17 mouse cellular contexts compared by ENCODE assay signal in the genomic region with DNA sequence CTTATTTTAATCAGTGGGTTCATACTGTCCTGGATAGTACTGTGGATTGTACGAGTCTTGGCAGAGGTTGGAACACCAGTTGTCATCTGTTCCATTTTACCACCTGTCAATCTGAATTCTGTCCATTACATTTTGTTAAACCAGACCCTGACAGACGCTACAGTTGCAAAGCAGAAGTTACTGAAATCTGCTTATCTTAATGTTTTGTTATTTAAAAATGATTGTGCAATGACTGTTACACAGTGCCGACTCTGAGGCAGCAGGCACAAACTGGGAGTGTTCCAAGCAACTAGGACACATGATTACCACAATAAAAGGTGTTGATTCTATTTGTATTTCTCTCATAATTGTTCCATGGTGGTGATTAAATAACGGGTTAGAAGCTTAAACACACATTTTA.
DNase-seq lines count a peak whose midpoint lies in the region; ATAC-seq lines count a peak whose summit lies in the region.
"Had no signal": no experiment of that assay in that cellular context is flagged by ENCODE, and none has a peak within 500 bp of the region (broad histone marks: within the 10 kb centered on the region; RNA-seq: fewer than 3 reads in every experiment).

No protein-coding gene starts in this region.

- peak; percentile 86 for ATAC-seq in granulocyte monocyte progenitor cell, adult 5-6 weeks (replicated peaks; ENCODE audit: poor library complexity, severe bottlenecking)
- ATAC-seq: activated CD4-positive, CD25-positive, alpha-beta regulatory T cell, adult 4 months; hindbrain, embryonic 16.5 days; intestine, embryonic 15.5 days had no signal

- DNase-seq in layer of hippocampus, adult 11-12 months (ENCODE audit: low spot score): peak; percentile 68
- DNase-seq in layer of hippocampus, postnatal 25 days (ENCODE audit: extremely low spot score in 1 of 2, low spot score in 1 of 2): no peak
- DNase-seq in adipocyte (ENCODE audit: low spot score): peak; percentile 62
- peak; percentile 22 to 34 for DNase-seq in layer of hippocampus, postnatal 10 days (ENCODE audit: low spot score in 2 of 2)
- no peak for DNase-seq in kidney, adult 18-20 months
- DNase-seq in frontal cortex, postnatal 14 days (ENCODE audit: low spot score in 2 of 2): no peak
- no peak for DNase-seq in cerebellum, adult 9-10 months
- DNase-seq: adrenal gland, postnatal 25 days; cerebellum, adult 11-12 months; gastrocnemius, adult 2 months; kidney, adult 9 months; lung, postnatal 14 days; right cerebral cortex, adult 18-20 months had no signal

Comparison
In these comparisons a context has a peak if more than half of its experiments do, and no peak if none do; other contexts are left out.
1. DNase-seq: peak in layer of hippocampus, adult 11-12 months (single experiment), adipocyte (single experiment) and layer of hippocampus, postnatal 10 days (2 of 2); none in layer of hippocampus, postnatal 25 days (0 of 2), kidney, adult 18-20 months (single experiment), frontal cortex, postnatal 14 days (0 of 2) and cerebellum, adult 9-10 months (single experiment).